Mouse (Mus musculus): ENCODE measurements around the gene Foxk1. TPM values are rescaled to one million over a fixed set of nuclear protein-coding genes. Genes with fewer than 3 reads are reported as not detected.

The Foxk1 gene
- 10 to 100 TPM; 16.8 to 19.0 TPM for total RNA-seq (2021)

- intact Hi-C loops (cut with DNase I): loop anchor here (1.0 to 2.0 kb wide), 2 partner anchors 34 to 48 kb away; no protein-coding TSS in a partner anchor
- DNase-seq: peak; percentile 97
Measured at GRCm38 (mm10) chr5:142400981-142401640, at the start of gene Foxk1. TSS of gene Foxk1 (plus strand) at chr5:142401497.

GRCm38 (mm10) chr5:142352336-142352892 lies 48.9 kb upstream of the Foxk1 start:
- DNase-seq: no peak
- intact Hi-C loops (cut with DNase I): no loop called here

GRCm38 (mm10) chr5:142355144-142355543 lies 46.2 kb upstream of the Foxk1 start:
- DNase-seq: no peak
- intact Hi-C loops (cut with DNase I): no loop called here

GRCm38 (mm10) chr5:142361166-142361565 lies 40.1 kb upstream of the Foxk1 start:
- DNase-seq: no peak
- intact Hi-C loops (cut with DNase I): no loop called here

- peak; percentile 56 to 71 for DNase-seq
- intact Hi-C loops (cut with DNase I): no loop called here
Measured at GRCm38 (mm10) chr5:142362894-142363293, 38.4 kb upstream of the Foxk1 start.

GRCm38 (mm10) chr5:142364095-142364494 lies 37.2 kb upstream of the Foxk1 start:
- no peak for DNase-seq
- intact Hi-C loops (cut with DNase I): no loop called here

- intact Hi-C loops (cut with DNase I): loop anchor here (1.0 kb wide), 2 partner anchors 34 to 81 kb away; partner anchors contain the start of gene Foxk1
- peak; percentile 99 to 100 for DNase-seq
Measured at GRCm38 (mm10) chr5:142367085-142368081, 33.9 kb upstream of the Foxk1 start.

- DNase-seq: no peak
- intact Hi-C loops (cut with DNase I): no loop called here
Measured at GRCm38 (mm10) chr5:142368122-142368521, 33.2 kb upstream of the Foxk1 start.

- no peak for DNase-seq
- intact Hi-C loops (cut with DNase I): loop anchor here (10.0 kb wide), 1 partner anchor 244 kb away; no protein-coding TSS in a partner anchor
Measured at GRCm38 (mm10) chr5:142370406-142371171, 30.7 kb upstream of the Foxk1 start.

- intact Hi-C loops (cut with DNase I): loop anchor here (10.0 kb wide), 1 partner anchor 243 kb away; no protein-coding TSS in a partner anchor
- peak in 1 of 2 experiments; percentile 18 for DNase-seq
Measured at GRCm38 (mm10) chr5:142371172-142372155, 29.8 kb upstream of the Foxk1 start.

- intact Hi-C loops (cut with DNase I): loop anchor here (10.0 kb wide), 1 partner anchor 243 kb away; no protein-coding TSS in a partner anchor
- no peak for DNase-seq
Measured at GRCm38 (mm10) chr5:142372207-142372606, 29.1 kb upstream of the Foxk1 start.

GRCm38 (mm10) chr5:142374343-142374742 lies 27.0 kb upstream of the Foxk1 start:
- intact Hi-C loops (cut with DNase I): loop anchor here (10.0 kb wide), 1 partner anchor 240 kb away; no protein-coding TSS in a partner anchor
- no peak for DNase-seq

GRCm38 (mm10) chr5:142375641-142376040 lies 25.7 kb upstream of the Foxk1 start:
- DNase-seq: no peak
- intact Hi-C loops (cut with DNase I): loop anchor here (10.0 kb wide), 1 partner anchor 239 kb away; no protein-coding TSS in a partner anchor

- intact Hi-C loops (cut with DNase I): loop anchor here (10.0 kb wide), 1 partner anchor 239 kb away; no protein-coding TSS in a partner anchor
Measured at GRCm38 (mm10) chr5:142376071-142376470, 25.2 kb upstream of the Foxk1 start.

GRCm38 (mm10) chr5:142378068-142378467 lies 23.2 kb upstream of the Foxk1 start:
- no peak for DNase-seq
- intact Hi-C loops (cut with DNase I): loop anchor here (10.0 kb wide), 1 partner anchor 237 kb away; no protein-coding TSS in a partner anchor

More at GRCm38 (mm10) chr5:142376071-142376470, 25.2 kb upstream of the Foxk1 start:
- DNase-seq: peak in 1 of 2 experiments; percentile 16

- intact Hi-C loops (cut with DNase I): no loop called here
- peak in 1 of 2 experiments; percentile 21 for DNase-seq
Measured at GRCm38 (mm10) chr5:142380491-142380890, 20.8 kb upstream of the Foxk1 start.

- intact Hi-C loops (cut with DNase I): no loop called here
- DNase-seq: peak; percentile 39 to 56
Measured at GRCm38 (mm10) chr5:142384911-142385660, 16.2 kb upstream of the Foxk1 start.

- intact Hi-C loops (cut with DNase I): no loop called here
Measured at GRCm38 (mm10) chr5:142386329-142386728, 15.0 kb upstream of the Foxk1 start.

More at GRCm38 (mm10) chr5:142386329-142386728, 15.0 kb upstream of the Foxk1 start:
- DNase-seq: no peak
